Mouse (Mus musculus) right cerebral cortex, postnatal 4 days (tissue): ENCODE measurements around the gene Gm438.
"Not testable (repeated sequence)": the region's sequence is repeated elsewhere in the genome, so short reads cannot be mapped to it uniquely, and the experiment has no call there.

Source experiments
- DNase-seq: peaks from one replicate; pipeline ENCODE4 v3.0.0-alpha.2; 2022

Gm438 gene

GRCm38 (mm10) chr4:144786483-144786882, at the start of gene Gm438:
Gene Gm438 (minus strand): TSS chr4:144786583.
- DNase-seq = no peak

- DNase-seq = no peak
Observed at GRCm38 (mm10) chr4:144824706-144825105, 38.3 kb upstream of the Gm438 start.

DNA sequence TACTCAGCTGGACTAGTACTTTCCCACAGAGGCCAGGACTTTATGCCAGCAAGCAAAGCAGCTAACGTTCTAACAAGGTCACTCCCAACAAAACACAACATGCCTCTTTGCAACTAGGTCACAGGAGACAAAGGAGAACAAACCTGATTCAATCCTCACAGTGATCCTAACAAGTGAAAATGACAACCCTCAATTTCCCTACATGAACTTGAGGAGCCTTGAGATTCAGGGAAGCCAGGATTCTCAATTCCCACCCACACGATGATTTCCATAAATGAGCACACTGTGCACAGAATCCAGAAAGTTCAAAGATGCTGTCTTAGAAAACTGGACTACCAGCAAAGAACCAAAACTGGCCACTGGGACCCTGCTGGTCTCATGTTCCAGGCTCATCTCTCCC, 37.6 kb upstream of the Gm438 start:
- no peak for DNase-seq

GRCm38 (mm10) chr4:144807135-144807534, 20.8 kb upstream of the Gm438 start:
- DNase-seq = not testable (repeated sequence)

GRCm38 (mm10) chr4:144803633-144804032, 17.2 kb upstream of the Gm438 start:
- no peak for DNase-seq

DNA sequence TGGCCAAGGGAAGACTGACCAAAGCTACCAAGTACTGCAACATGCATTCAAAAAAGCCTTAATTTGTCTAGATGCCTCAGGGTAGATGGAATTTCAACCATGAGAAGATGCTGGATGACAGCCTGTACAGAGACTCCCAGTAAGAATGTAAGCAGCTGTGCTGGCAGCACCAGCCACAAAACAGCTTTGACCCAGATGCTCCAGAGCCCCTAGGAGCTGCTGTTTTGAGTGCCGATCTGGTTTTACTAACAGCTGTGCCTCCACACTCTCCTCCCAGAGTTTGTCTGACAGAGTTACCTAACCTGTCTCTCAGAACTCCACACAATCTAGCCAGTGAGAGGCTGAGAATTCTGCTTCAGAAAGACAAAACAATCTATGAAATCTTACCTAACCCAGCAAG, 3.8 kb upstream of the Gm438 start:
- DNase-seq = no peak

GRCm38 (mm10) chr4:144782476-144783197, 3.7 kb downstream of the Gm438 start:
- no peak for DNase-seq

DNA sequence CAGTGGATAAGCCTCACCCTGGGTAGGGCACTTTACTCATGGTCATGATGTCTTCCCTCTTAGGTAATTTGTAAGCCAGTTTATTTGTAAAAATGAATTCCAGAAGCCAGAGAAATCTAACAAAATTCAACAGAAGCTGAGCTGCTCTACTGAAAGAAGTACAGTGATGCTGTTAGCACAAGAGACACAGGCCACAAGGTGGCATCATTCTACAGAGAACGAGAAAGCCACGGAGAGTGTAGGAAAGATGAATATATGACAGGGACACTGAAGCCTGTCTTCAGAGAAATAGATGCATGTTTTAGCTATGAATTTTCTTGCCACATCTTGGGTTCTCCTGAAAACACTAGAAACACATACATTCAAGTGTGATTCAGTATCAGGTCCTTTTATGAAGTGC, 20.7 kb downstream of the Gm438 start:
- peak; percentile 51 for DNase-seq

DNA sequence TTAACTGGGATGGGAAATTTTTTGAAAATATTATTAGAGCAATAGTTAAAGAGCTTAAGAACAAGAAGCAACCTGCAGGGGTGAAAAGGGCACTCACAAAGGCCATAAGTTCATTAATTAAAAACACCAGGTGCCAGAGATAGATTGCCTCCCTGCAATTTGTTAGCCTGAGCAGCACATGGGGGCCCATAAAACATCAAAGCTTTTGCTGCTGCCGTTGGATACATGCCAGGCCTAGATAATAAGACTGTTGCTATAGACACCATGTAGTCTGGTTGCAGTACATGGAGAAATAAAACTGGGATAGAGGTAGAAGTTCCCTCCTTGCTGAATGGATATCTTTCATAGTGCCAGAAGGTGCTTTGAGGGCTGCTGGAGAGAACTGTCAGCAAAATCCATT, 37.2 kb downstream of the Gm438 start:
- DNase-seq = no peak
